Mouse (Mus musculus): ENCODE measurements around the gene Smc3.

The Smc3 gene

DNA sequence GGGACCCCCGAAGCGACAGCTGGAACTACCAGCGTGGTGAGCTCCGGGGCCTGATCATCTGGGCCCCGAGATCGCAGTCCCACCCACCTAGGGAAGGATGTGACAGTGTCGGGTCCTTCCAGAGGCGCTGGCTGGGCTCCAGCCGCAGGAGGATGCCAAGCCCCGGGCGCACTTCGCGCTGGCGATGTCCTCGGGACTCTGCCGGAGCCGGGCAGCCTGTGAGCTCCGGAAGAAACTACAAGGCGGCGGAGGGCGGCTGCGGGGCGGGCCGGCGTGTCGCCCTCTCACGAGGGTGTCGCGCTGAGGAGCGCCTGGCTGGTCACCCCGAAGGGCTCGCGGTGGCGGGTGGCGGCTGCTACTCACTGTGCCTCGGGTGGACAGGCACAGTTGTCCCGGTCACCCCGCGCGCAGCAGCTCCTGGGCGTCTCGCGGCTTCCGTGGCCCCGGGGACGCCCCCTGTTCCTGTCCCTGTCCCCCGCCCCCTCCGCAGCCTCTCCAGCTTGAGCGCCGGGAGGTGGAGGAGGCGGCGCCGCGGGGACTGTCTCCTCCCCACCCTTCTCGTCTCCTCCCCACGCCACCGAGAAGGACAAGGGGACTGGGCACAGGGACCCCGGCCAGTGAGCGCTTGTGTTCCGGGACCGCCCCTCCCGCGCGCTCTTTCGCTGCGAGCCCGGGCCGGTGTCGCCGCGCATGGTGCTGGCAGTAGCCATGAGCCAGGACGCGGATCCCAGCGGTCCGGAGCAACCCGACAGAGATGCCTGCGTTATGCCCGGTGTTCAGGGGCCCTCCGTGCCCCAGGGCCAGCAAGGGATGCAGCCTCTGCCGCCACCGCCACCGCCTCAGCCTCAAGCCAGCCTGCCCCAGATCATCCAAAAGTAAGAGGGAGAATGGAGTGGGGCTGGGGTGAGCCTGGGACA, 76.8 kb downstream of the Smc3 start, which contains the start of gene Rbm20:
Gene Rbm20, plus strand, starts transcription at position 589 of the 917 bp plus-strand sequence.
- in situ Hi-C loops (cut with MboI; ENCODE audit: unreplicated experiment in 2 of 2) = no loop called here

DNA sequence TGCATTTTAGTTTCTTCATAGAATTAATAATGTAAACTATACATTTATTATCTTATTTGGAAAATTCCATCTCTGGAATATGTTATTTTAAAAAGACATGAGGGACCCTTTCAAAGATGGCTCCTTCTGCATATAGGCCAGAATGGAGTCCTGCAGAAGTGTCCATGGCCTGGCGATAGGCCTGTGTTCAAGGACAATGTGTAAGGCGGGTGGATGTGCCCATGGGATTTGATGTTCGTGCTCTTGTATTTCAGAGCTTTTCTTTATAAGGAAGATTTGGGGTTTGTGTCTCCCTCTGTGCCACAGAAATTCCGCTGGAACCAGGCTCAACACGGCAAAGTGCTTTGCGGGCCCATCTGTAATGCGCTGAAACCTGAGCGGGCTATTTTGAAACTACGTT, 79.0 kb downstream of the Smc3 start:
- in situ Hi-C loops (cut with MboI; ENCODE audit: unreplicated experiment in 2 of 2) = no loop called here

DNA sequence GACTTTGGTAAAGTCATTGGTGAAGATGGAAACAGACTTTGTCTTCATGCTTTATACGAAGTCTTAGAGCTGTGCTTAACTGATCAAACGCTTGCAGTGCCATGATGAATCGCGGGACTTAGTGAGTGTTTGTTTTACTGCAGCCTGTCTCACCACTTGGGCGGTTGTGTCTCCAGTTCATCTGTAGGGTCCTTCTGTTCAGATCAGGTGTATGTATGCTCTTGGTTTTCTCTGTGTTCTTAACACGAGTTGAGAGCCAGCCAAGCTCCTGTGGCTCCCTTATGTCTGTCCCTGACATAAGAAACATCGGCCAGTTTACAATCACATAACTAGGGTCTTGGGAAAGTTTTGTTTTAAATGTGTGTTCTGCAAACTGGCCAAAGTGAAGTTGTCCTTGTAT, 79.8 kb downstream of the Smc3 start:
- in situ Hi-C loops (cut with MboI; ENCODE audit: unreplicated experiment in 2 of 2) = no loop called here

DNA sequence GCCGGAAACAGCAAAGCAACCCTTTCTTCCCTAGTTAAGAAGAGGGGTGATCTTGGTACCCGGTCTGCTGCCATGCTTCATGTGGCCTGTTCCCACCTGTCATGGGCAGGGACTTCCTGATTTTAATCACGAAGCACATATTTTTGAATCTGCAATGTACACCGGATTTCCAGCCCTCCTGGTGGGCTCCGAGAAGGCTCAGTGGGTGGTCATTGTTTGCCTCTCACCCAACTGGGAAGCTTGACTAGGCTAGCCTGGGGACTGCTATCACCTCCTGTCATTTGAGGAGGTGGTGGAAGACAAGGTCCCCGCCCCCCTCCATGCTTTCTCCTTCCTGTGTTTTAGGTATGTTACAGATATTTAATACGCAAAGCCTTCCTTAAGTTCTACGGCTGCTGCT, 82.2 kb downstream of the Smc3 start:
- in situ Hi-C loops (cut with MboI; ENCODE audit: unreplicated experiment in 2 of 2) = no loop called here

DNA sequence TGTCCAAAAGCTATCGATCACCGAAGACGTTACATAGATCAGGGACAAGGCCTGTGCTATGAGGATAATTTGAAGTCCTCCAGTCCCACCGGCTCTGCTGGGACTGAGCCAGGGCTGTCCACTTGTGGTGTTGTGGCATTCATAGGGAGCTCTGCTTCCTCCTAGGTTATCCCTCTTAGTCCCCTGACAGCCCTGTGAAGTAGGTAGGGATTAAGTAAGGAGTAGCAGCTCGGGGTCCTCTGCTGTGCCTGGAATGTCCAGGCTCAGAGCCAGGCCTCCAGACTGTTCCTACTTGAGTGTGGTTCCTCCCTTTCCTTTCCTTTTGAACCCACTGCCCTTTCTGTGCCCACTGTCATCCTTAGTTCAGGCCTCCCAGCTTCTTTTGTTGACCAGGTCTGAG, 87.4 kb downstream of the Smc3 start:
- in situ Hi-C loops (cut with MboI; ENCODE audit: unreplicated experiment in 2 of 2) = no loop called here

DNA sequence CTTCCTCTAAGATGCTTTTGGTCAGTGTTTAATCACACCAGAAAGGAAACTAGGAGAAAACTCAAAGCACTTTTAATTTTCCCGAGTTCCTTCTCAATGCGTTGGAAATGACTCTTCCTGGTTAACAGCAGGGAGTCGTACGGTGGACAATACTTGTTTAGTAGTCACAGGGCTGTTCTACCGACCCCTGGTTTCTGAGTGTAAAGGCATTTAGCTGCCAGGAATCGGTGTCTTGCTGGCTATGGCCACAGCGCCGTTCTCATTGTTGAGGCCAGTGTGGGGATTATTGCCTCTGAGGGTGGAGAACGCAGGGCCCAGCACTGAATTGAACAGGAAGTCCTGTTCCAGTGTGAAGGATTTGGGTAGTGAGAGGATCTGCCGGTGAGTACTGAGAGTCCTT, 90.6 kb downstream of the Smc3 start:
- in situ Hi-C loops (cut with MboI; ENCODE audit: unreplicated experiment in 2 of 2) = no loop called here

DNA sequence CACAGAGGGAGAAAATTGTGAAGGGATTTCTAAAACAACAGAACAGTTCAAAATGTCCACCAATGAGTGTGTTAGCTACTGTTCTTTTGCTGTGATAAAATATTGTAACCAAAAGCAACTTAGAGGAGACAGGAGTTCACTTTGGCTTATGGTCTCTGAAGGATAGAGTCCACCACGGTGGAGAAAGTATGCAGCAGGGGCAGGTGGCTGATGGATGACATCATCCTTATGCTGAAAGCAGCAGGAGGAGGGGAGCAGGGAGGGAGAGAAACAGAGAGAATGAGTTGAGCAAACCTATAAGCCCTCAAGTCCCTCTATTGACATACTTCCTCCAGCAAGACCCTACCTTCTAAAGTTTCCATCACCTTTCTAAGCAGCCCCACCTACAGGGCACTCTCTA, 93.8 kb downstream of the Smc3 start:
- in situ Hi-C loops (cut with MboI; ENCODE audit: unreplicated experiment in 2 of 2) = no loop called here

All from v-Abl transformed pro-B cells (cell line).